Mouse (Mus musculus): ENCODE data around the gene Med15.

DNA sequence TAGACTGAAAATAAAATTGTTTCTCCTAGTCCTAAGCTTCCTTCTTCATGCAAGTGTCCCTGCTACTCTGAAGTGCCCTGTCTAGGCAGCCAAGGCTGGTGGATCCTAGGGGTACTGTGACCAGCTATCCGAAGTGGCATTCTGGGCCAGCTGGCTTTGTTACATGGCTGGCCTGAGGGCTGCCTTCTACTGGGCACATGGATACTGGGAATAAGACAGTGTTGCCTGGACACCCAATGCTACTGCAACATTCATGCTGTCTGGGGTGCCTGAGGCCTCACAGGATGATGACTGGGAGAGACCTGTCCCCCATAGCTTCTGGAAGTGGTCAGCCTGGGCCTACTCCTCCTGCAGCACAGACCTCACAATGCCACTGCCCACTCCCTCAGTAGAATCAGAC, 82.0 kb downstream of the Med15 start:
- TF ChIP-seq CTCF (IDR thresholded peaks at IDR 0.05; ENCODE audit: extremely low read depth, insufficient read depth, low read length), result no peak
- TF ChIP-seq POLR2A (IDR thresholded peaks at IDR 0.05; ENCODE audit: extremely low read depth, insufficient read depth, low read length), result no peak

Measured in cortical plate, adult 2 months (tissue).